Mouse (Mus musculus): ENCODE data around the gene Mdm2. TPM values are rescaled to one million over a fixed set of nuclear protein-coding genes. Genes with fewer than 3 reads are reported as not detected.

The Mdm2 gene
- polyA plus RNA-seq, 1 experiment from 2014 or later: 61.8 TPM

DNA sequence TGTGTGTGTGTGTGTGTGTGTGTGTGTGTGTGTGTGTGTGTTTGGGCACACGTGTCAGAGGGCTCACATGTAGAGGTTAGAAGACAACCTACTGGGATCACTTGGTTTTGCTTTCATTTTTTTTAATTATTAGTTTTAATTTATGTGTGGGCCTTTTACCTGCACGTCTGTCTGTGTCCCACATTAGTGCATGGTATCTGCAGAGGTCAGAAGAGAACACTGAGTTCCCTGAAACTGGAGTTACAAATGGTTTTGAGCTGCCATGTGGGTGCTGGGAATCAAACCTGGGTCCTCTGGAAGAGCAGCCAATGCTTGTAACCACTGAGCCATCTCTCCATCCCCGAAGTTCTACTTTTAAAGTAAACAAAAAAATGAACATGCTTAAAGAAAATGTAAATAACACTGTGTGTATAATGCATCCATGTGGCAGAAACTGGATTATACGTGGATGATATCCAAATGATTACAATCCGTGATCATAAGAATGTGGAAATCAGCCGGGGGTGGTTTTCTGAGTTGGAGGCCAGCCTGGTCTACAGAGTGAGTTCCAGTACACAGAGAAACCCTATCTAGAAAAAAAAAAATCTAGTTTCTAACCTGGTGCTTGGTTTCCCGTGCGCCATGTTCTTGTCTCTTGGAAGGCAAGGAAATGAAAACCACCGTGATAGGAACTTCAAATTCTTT, 43.5 kb downstream of the Mdm2 start:
- Histone ChIP-seq H3K27ac (no peak overlapping the region), H3K4me1 (no peaks in the 10 kb centered on the region), H3K4me2 (no peak overlapping the region), H3K27me3 (no peaks in the 10 kb centered on the region), H3K4me3 (no peak overlapping the region), H3K36me3 (ENCODE audit: poor library complexity, severe bottlenecking) (no peaks in the 10 kb centered on the region), H3K9ac (no peak overlapping the region), H3K9me3 (replicated peaks) (no peaks in the 10 kb centered on the region)
- WGBS: 93% methylated on average over 9 of the region's 9 CpGs
- no peak for ATAC-seq

DNA sequence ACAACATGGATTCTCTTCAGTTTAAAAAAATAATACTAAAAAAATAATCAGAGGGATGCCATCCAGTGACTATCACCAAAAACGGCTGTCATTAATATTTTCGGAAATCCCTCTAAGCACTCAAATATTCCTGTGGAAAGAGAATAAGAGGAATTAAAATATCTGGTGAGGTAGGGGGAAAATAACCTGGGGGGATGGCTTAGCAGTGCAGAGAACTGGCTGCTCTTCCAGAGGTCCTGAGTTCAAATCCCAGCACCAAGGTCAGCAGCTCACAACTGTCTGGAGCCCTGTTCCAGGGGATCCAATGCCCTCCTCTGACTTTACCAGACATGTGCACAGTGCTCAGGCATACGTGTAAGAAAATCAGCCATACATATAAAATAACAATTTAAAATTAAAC, 44.2 kb downstream of the Mdm2 start:
- Histone ChIP-seq H3K36me3 (ENCODE audit: poor library complexity, severe bottlenecking) (no peaks in the 10 kb centered on the region), H3K27ac (no peak overlapping the region), H3K4me3 (no peak overlapping the region), H3K9ac (no peak overlapping the region), H3K4me1 (no peaks in the 10 kb centered on the region), H3K9me3 (replicated peaks) (no peaks in the 10 kb centered on the region), H3K27me3 (no peaks in the 10 kb centered on the region), H3K4me2 (no peak overlapping the region)
- WGBS: 91% methylated on average over 3 of the region's 3 CpGs
- no peak for ATAC-seq

DNA sequence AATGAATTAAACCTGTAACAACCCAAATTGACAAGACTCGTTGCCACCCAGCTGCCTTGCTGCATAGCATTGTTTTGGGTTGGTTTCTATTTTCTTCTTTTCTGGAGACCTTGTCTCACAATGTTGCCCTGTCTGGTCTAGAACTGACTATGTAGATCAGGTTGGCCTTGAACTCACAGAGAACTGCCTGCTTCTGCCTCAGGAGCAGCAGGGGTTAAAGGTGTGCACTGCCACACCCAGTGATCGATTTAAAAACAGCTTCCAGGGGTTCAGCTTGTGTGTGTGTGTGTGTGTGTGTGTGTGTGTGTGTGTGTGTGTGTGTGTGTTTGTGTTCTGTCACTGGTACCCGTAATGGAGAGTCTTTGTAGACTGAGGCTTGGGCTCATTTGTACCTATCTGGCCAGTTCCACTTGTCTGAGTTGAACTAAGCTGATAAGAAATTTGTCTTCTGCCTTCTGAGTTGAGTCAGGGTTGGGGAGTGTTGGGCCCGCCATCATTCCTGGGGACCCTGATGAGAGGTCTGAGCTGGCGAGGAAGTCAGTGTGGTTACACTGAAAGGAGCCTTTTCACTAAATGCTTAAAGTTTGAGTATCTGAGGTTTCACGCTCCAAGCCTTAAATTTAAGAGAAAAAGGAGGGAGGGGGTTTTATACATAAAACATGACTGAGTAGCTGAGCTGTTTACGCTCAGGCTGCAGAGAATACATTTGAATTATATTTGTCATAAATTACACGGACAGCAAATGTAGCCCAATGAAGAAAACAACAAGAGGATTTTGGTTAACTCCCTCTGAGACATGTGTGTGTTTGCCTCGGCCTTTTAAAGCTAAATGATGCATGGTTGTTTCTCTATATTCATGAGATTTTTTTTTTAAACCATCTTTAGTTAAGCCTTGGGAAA, 44.9 kb downstream of the Mdm2 start:
- H3K9me3 ChIP-seq (replicated peaks): no peaks in the 10 kb centered on the region
- H3K9ac ChIP-seq: no peak overlapping the region
- H3K4me2 ChIP-seq: no peak overlapping the region
- no peak overlapping the region for H3K4me3 ChIP-seq
- H3K4me1 ChIP-seq: no peaks in the 10 kb centered on the region
- no peaks in the 10 kb centered on the region for H3K36me3 ChIP-seq (ENCODE audit: poor library complexity, severe bottlenecking)
- no peaks in the 10 kb centered on the region for H3K27me3 ChIP-seq
- no peak for ATAC-seq
- 76% methylated on average over 9 of the region's 9 CpGs for WGBS
- no peak overlapping the region for H3K27ac ChIP-seq

- Histone ChIP-seq H3K9ac (no peak overlapping the region), H3K4me1 (no peaks in the 10 kb centered on the region), H3K36me3 (ENCODE audit: poor library complexity, severe bottlenecking) (no peaks in the 10 kb centered on the region), H3K9me3 (replicated peaks) (no peaks in the 10 kb centered on the region), H3K4me2 (no peak overlapping the region), H3K27me3 (no peaks in the 10 kb centered on the region), H3K4me3 (no peak overlapping the region), H3K27ac (no peak overlapping the region)
- no peak for ATAC-seq
Observed at GRCm38 (mm10) chr10:117664926-117665209, 45.7 kb downstream of the Mdm2 start.

- H3K4me1 ChIP-seq: no peaks in the 10 kb centered on the region
- H3K27ac ChIP-seq: no peak overlapping the region
- no peak overlapping the region for H3K4me3 ChIP-seq
- H3K9me3 ChIP-seq (replicated peaks): no peaks in the 10 kb centered on the region
- no peaks in the 10 kb centered on the region for H3K36me3 ChIP-seq (ENCODE audit: poor library complexity, severe bottlenecking)
- no peak overlapping the region for H3K4me2 ChIP-seq
- 63% methylated on average over 14 of the region's 14 CpGs for WGBS
- H3K27me3 ChIP-seq: no peaks in the 10 kb centered on the region
- no peak overlapping the region for H3K9ac ChIP-seq
- no peak for ATAC-seq
Observed at GRCm38 (mm10) chr10:117664208-117664925, 46.2 kb downstream of the Mdm2 start.

DNA sequence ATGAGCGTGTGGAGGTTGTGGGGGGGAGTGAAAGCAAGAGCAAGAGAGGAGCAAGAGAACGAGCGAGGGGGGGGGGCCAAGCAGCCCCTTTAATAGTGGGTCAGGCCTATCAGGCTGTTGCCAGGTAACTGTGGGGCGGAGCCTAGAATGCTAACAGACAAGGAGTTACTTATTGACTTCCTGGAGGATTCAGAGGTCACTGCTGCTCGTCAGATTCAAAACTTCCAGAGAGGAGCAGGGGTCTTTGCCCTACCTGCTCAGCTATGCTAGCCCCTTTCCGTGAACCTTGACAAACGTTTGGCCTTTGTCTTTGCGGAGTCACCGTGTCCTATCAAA, 46.7 kb downstream of the Mdm2 start:
- Histone ChIP-seq H3K4me2 (no peak overlapping the region), H3K36me3 (ENCODE audit: poor library complexity, severe bottlenecking) (no peaks in the 10 kb centered on the region), H3K9ac (no peak overlapping the region), H3K4me3 (no peak overlapping the region), H3K27ac (no peak overlapping the region), H3K27me3 (no peaks in the 10 kb centered on the region), H3K4me1 (no peaks in the 10 kb centered on the region), H3K9me3 (replicated peaks) (no peaks in the 10 kb centered on the region)
- WGBS: 28% methylated on average over 9 of the region's 9 CpGs
- ATAC-seq: no peak

- H3K4me2 ChIP-seq: no peak overlapping the region
Observed at GRCm38 (mm10) chr10:117663056-117663864, 47.3 kb downstream of the Mdm2 start.

GRCm38 (mm10) chr10:117662316-117663055, 48.1 kb downstream of the Mdm2 start:
- no peaks in the 10 kb centered on the region for H3K4me1 ChIP-seq
- no peak for ATAC-seq
- no peak overlapping the region for H3K4me2 ChIP-seq
- H3K9ac ChIP-seq: no peak overlapping the region
- WGBS: 89% methylated on average over 15 of the region's 15 CpGs
- no peaks in the 10 kb centered on the region for H3K36me3 ChIP-seq (ENCODE audit: poor library complexity, severe bottlenecking)
- H3K27ac ChIP-seq: no peak overlapping the region
- no peaks in the 10 kb centered on the region for H3K27me3 ChIP-seq
- H3K4me3 ChIP-seq: no peak overlapping the region
- no peaks in the 10 kb centered on the region for H3K9me3 ChIP-seq (replicated peaks)

More at GRCm38 (mm10) chr10:117663056-117663864, 47.3 kb downstream of the Mdm2 start:
- H3K4me3 ChIP-seq: no peak overlapping the region
- no peak for ATAC-seq
- WGBS: 76% methylated on average over 14 of the region's 14 CpGs
- H3K4me1 ChIP-seq: no peaks in the 10 kb centered on the region
- H3K27me3 ChIP-seq: no peaks in the 10 kb centered on the region
- H3K9ac ChIP-seq: no peak overlapping the region
- no peaks in the 10 kb centered on the region for H3K9me3 ChIP-seq (replicated peaks)
- no peaks in the 10 kb centered on the region for H3K36me3 ChIP-seq (ENCODE audit: poor library complexity, severe bottlenecking)
- no peak overlapping the region for H3K27ac ChIP-seq

GRCm38 (mm10) chr10:117659819-117660218, 50.7 kb downstream of the Mdm2 start:
- H3K9me3 ChIP-seq (replicated peaks): no peaks in the 10 kb centered on the region
- no peak overlapping the region for H3K4me3 ChIP-seq
- WGBS: 71% methylated on average over 11 of the region's 11 CpGs
- no peak overlapping the region for H3K9ac ChIP-seq
- no peaks in the 10 kb centered on the region for H3K4me1 ChIP-seq
- no peak overlapping the region for H3K4me2 ChIP-seq
- ATAC-seq: no peak
- H3K27ac ChIP-seq: no peak overlapping the region
- H3K36me3 ChIP-seq (ENCODE audit: poor library complexity, severe bottlenecking): no peaks in the 10 kb centered on the region
- no peaks in the 10 kb centered on the region for H3K27me3 ChIP-seq

GRCm38 (mm10) chr10:117659430-117659813, 51.1 kb downstream of the Mdm2 start:
- no peaks in the 10 kb centered on the region for H3K9me3 ChIP-seq (replicated peaks)
- H3K4me1 ChIP-seq: no peaks in the 10 kb centered on the region
- WGBS: 72% methylated on average over 11 of the region's 11 CpGs
- no peaks in the 10 kb centered on the region for H3K36me3 ChIP-seq (ENCODE audit: poor library complexity, severe bottlenecking)
- H3K4me2 ChIP-seq: no peak overlapping the region
- no peak overlapping the region for H3K4me3 ChIP-seq
- H3K9ac ChIP-seq: no peak overlapping the region
- H3K27me3 ChIP-seq: no peaks in the 10 kb centered on the region
- no peak for ATAC-seq
- no peak overlapping the region for H3K27ac ChIP-seq

DNA sequence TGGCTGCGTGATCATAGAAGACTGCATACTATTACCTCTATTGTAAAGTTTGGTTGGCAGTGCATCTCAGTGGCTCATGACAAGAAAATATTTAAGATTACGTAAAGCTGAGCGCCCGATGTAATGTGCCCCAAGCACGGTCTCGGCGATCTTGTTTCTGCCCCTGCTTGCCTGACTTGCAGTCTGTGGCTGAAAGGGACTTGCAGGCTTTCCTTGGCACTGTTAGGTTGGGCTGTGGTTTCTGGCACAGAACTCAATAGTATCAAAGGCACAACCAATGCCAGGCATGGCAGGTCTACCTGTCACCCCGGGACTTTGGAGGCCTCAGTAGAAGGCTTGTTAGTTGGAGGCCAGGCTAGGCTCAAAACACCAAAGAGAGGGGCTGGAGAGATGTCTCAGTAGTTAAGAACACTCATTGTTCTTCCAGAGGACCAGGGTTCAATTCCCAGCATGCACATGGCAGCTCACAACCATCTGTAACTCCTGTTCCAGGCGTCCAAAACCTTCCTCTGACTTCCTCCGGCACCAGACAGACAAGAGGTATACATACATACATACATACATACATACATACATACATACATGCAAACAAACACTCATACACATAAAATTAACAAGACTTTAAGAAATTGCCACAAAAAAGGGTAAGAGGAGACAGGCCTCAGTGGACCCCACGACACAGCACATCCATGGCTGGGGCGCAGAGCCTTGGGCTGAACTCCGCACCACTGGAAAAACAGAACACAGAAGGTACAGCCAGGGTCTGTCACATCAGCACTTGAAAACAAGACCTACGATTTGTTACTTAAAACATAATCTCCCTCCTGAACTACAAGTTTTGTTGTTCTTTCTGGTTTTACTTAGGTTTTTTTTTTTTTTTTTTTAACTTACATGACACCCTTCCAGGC, 51.8 kb downstream of the Mdm2 start:
- Histone ChIP-seq H3K27me3 (no peaks in the 10 kb centered on the region), H3K36me3 (ENCODE audit: poor library complexity, severe bottlenecking) (no peaks in the 10 kb centered on the region), H3K4me3 (no peak overlapping the region), H3K9ac (no peak overlapping the region), H3K9me3 (replicated peaks) (no peaks in the 10 kb centered on the region), H3K27ac (no peak overlapping the region), H3K4me2 (no peak overlapping the region), H3K4me1 (no peaks in the 10 kb centered on the region)
- 94% methylated on average over 14 of the region's 14 CpGs for WGBS
- ATAC-seq: no peak
